Mouse (Mus musculus) embryonic facial prominence, embryonic 14.5 days (tissue): ENCODE measurements around the gene Wnt6. TPM values are rescaled to one million over a fixed set of nuclear protein-coding genes. Genes with fewer than 3 reads are reported as not detected.

Experiments used
- ATAC-seq: fragments of 200-750 bp; cut with Nextera tagmentation; 2 replicates; pipeline ENCODE4 v1.8.0; 2017; ENCODE audit warnings: low read depth, moderate number of reproducible peaks, moderate TSS enrichment
- DNase-seq: peaks from one replicate; pipeline ENCODE4 v3.0.0-alpha.2; 2015; ENCODE audit warnings: low spot score
- H3K27ac ChIP-seq: fragments of 300-500 bp; sonication (generic); replicated peaks from 2 replicates; pipeline ENCODE4 v1.5.1; 2014; ENCODE audit warnings: low read depth, mild to moderate bottlenecking, low read length, moderate library complexity
- H3K27me3 ChIP-seq: fragments of 300-500 bp; sonication (generic); replicated peaks from 2 replicates; pipeline ENCODE4 v1.6.1; 2014; ENCODE audit warnings: low read length; ENCODE audit not compliant: control insufficient read depth, insufficient read depth
- H3K36me3 ChIP-seq: fragments of 300-500 bp; sonication (generic); 2 replicates; pipeline ENCODE4 v1.6.1; 2014; ENCODE audit warnings: low read length, mixed read lengths; ENCODE audit not compliant: control insufficient read depth, insufficient read depth
- H3K4me1 ChIP-seq: fragments of 300-500 bp; sonication (generic); 2 replicates; pipeline ENCODE4 v1.6.1; 2014; ENCODE audit warnings: antibody characterized with exemption, low read length; ENCODE audit not compliant: control insufficient read depth, insufficient read depth
- H3K4me2 ChIP-seq: fragments of 300-500 bp; sonication (generic); 2 replicates; pipeline ENCODE4 v1.6.1; 2014; ENCODE audit warnings: low read depth, mild to moderate bottlenecking, low read length, moderate library complexity, mixed read lengths
- H3K4me3 ChIP-seq: fragments of 300-500 bp; sonication (generic); 2 replicates; pipeline ENCODE4 v1.5.1; 2014; ENCODE audit warnings: low read depth, mild to moderate bottlenecking, low read length
- H3K9ac ChIP-seq: fragments of 300-500 bp; sonication (generic); 2 replicates; pipeline ENCODE4 v1.6.1; 2014; ENCODE audit warnings: low read depth, mild to moderate bottlenecking, low read length, moderate library complexity, mixed read lengths
- H3K9me3 ChIP-seq: fragments of 300-500 bp; sonication (generic); 2 replicates; pipeline ENCODE4 v1.6.1; 2016; ENCODE audit warnings: low read length; ENCODE audit not compliant: control insufficient read depth
- WGBS: fragments of 180-500 bp; shearing (Covaris S2); extraction: QIAGEN DNeasy Blood & Tissue Kit; methylation state at CpG from one replicate; pipeline ENCODE4 v1.1.7; 2014; 5-methylcytosine and 5-hydroxymethylcytosine counted together
- polyA plus RNA-seq: library from polyadenylated mRNA; unstranded; fragments of >200 nt; fragmentation: Nextera tagmentation; extraction: Ambion mirVana; gene quantifications from 2 replicates; pipeline ENCODE4 v1.2.1, GENCODE M21; 2014

Gene Wnt6
- polyA plus RNA-seq, 1 experiment from 2014 or later, result 16.1 TPM

DNA sequence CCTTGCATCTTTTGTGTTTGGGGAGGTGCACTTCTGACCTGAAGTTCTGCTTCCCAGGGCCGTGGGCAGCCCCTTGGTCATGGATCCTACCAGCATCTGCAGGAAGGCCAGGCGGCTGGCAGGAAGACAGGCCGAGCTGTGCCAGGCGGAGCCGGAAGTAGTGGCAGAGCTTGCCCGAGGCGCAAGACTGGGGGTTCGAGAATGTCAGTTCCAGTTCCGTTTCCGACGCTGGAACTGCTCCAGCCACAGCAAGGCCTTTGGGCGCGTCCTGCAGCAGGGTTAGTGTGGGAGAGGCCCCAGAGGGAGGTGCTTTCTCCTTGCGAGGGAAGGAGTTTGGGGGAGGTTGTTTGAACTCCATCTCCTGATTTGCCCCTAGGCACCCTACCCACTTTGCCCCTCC is 10.4 kb downstream of the Wnt6 start:
- WGBS, result 13% methylated on average over 14 of the region's 14 CpGs
- H3K27me3 ChIP-seq, result peaks cover 80% of the 10 kb centered on the region
- DNase-seq, result no peak
- no peaks in the 10 kb centered on the region for H3K9me3 ChIP-seq
- no peak for ATAC-seq
- no peak overlapping the region for H3K4me3 ChIP-seq
- no peaks in the 10 kb centered on the region for H3K36me3 ChIP-seq
- no peak overlapping the region for H3K9ac ChIP-seq
- no peak overlapping the region for H3K4me2 ChIP-seq
- H3K4me1 ChIP-seq, result 0 out of 2 replicates have a peak, but pooled peaks cover 7% of the 10 kb centered on the region
- H3K27ac ChIP-seq, result no peak overlapping the region

DNA sequence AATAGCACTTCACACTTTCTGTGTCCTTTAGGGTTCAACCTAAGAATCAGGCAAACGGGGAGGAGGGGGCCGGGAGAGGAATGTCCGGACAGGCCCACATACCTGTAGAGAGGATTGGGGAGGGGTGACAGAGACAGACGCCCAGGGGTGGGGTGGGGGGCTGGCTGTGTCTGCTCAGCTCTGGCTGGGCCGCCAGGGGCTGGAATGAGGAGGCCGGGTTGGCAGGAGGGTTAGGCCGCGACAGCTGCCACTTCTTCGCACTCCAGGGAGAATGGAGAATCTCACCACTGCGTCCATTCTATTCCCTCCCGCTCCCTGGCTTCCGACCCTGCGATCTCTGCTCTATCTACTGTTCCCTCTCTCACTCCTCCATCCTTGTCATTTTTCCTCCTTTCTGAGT is 11.9 kb downstream of the Wnt6 start:
- DNase-seq (no peak), ATAC-seq (0 out of 2 replicates have a peak, but pooled peaks have one; percentile 19)
- Histone ChIP-seq H3K27me3 (peaks cover 87% of the 10 kb centered on the region), H3K9me3 (no peaks in the 10 kb centered on the region), H3K4me2 (peak overlapping the region; percentile 78), H3K27ac (no peak overlapping the region), H3K4me3 (peak overlapping the region; percentile 41), H3K4me1 (0 out of 2 replicates have a peak, but pooled peaks cover 7% of the 10 kb centered on the region), H3K36me3 (no peaks in the 10 kb centered on the region), H3K9ac (no peak overlapping the region)
- WGBS, result 4% methylated on average over 6 of the region's 13 CpGs

DNA sequence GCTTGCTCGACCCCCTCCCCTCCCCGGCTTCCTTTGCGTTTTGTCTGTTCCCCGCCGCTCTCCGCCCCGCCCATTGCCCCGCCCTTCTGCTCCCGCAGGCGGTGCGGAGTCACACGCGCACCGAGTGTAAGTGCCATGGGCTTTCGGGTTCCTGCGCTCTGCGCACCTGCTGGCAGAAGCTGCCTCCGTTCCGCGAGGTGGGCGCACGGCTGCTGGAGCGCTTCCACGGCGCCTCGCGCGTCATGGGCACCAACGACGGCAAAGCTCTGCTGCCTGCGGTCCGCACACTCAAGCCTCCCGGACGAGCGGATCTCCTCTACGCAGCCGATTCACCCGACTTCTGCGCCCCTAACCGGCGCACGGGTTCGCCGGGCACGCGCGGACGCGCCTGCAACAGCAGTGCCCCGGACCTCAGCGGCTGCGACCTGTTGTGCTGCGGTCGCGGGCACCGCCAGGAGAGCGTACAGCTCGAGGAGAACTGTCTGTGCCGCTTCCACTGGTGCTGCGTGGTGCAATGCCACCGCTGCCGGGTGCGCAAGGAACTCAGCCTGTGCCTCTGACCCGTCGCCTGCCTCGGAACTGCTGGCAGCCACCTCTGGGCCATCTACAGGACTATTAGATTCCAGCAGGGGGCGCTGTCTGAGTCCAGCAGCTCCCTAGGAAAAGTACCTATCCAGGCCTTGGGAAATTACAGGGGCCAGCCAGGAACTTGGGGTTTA is 12.5 kb downstream of the Wnt6 start:
- Histone ChIP-seq H3K27ac (no peak overlapping the region), H3K4me1 (peaks cover 14% of the 10 kb centered on the region), H3K9ac (0 out of 2 replicates have a peak overlapping the region, but pooled peaks have one; percentile 5), H3K9me3 (no peaks in the 10 kb centered on the region), H3K4me3 (peak overlapping the region; percentile 41), H3K36me3 (no peaks in the 10 kb centered on the region), H3K4me2 (peak overlapping the region; percentile 78), H3K27me3 (peaks cover 86% of the 10 kb centered on the region)
- DNase-seq (no peak), ATAC-seq (no peak)
- 1% methylated on average over 56 of the region's 67 CpGs for WGBS

DNA sequence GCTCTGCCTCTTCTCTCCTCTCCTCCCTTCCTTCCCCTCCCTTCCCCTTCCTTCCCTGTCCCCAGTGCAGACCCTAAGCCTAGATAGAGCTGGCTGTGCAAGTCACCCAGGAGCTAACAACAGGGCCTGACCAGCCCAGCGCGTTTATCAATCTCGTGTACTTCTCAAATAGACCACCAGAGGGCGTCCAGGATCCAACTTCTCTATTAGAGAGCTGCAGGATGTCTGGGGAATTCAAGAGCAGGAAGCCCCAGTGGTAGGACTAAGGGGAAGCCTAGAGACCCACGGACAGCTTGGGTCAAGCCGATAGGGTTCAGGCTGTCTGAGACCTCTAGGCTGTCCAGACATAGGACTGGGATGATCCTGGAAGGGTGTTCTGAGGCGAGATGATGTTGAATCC is 16.2 kb downstream of the Wnt6 start:
- Histone ChIP-seq H3K27ac (no peak overlapping the region), H3K27me3 (peaks cover 90% of the 10 kb centered on the region), H3K4me2 (no peak overlapping the region), H3K36me3 (no peaks in the 10 kb centered on the region), H3K4me3 (no peak overlapping the region), H3K9ac (no peak overlapping the region), H3K9me3 (no peaks in the 10 kb centered on the region), H3K4me1 (peaks cover 36% of the 10 kb centered on the region)
- 5% methylated on average over 7 of the region's 7 CpGs for WGBS
- DNase-seq, result peak; percentile 80
- peak; percentile 37; the same call in 1 of the 2 replicates for ATAC-seq

DNA sequence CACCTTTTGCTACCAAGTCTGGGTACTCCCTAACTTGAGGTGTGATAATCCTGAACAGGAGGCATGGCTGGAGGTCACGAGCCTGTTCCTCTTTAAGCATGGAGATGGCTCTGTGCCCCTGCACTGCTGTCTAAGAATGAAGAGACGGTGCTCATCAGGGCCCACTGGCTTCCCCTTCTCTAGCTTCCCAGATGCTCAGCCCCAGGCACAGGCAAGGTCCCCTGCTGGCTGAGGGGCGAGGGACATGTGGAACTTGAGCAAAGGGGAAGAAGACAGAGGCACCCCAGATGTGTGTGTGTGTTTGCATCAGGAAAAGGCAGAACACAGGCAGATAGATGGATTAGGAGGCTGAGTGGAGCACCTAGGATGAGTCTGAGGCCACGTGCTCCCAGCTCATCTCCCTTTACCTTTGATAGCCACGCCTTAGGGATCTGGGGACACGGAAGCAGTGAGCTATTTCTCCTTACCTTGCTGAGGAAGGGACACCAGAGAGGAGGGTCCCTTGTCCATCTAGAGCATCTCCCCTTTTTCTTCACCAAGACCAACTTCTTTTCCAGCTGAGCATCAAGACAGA is 17.0 kb downstream of the Wnt6 start:
- DNase-seq (no peak), ATAC-seq (no peak)
- Histone ChIP-seq H3K27me3 (peaks cover 90% of the 10 kb centered on the region), H3K4me2 (no peak overlapping the region), H3K9me3 (no peaks in the 10 kb centered on the region), H3K9ac (no peak overlapping the region), H3K4me3 (no peak overlapping the region), H3K27ac (no peak overlapping the region), H3K4me1 (peaks cover 33% of the 10 kb centered on the region), H3K36me3 (no peaks in the 10 kb centered on the region)
- 9% methylated on average over 6 of the region's 6 CpGs for WGBS

DNA sequence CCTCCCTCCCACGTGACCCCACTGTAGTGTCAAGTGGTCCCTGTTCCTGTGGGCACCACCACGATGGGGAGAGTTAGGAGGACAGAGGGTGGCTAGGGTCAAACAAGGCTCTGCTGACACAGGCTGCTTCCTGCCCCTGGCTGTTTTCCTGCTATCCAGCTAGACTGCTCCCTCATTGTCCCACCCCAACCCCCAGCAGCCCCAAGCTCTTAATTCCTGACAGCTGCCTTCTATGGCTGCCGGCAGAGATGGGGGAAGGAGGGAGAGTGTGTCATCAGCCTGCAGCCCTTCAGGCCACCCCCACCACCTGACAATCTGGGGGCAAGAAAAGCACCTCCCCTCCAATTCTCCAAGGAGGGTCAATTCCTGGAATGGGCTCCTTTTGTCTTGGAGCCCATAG is 18.4 kb downstream of the Wnt6 start:
- Histone ChIP-seq H3K9ac (no peak overlapping the region), H3K36me3 (no peaks in the 10 kb centered on the region), H3K4me1 (peaks cover 42% of the 10 kb centered on the region), H3K27me3 (peaks cover 90% of the 10 kb centered on the region), H3K27ac (no peak overlapping the region), H3K4me2 (no peak overlapping the region), H3K4me3 (no peak overlapping the region), H3K9me3 (no peaks in the 10 kb centered on the region)
- 11% methylated on average over 3 of the region's 3 CpGs for WGBS
- DNase-seq, result no peak
- 0 out of 2 replicates have a peak, but pooled peaks have one; percentile 17 for ATAC-seq

DNA sequence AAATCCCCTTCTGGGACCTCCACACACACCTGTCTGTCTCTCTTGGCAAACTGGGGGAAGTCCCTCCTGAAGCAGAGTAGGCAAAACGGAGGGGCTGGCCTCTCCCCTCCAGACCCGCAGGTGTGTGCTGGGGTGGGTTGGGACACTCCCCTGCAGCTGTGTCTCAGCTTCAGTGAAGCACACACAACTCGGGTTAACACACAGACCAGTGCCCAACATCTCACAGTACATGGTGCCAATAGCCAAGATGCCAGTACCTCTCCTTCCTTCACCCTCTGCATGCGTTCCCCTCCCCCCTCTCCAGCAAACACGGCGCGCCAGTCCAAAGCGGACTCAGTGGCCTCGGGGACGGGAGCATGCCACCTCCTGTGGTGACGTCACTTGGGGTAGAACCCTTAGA is 19.6 kb downstream of the Wnt6 start, which contains the start of gene Wnt10a:
Gene Wnt10a, plus strand, starts transcription at position 268 of the 400 bp plus-strand sequence.
- Histone ChIP-seq H3K4me1 (peaks cover 46% of the 10 kb centered on the region), H3K4me2 (peak within 1 kb of the TSS; percentile 63), H3K4me3 (peak within 1 kb of the TSS; percentile 34), H3K9ac (peak within 1 kb of the TSS; percentile 54), H3K27me3 (peaks cover 92% of the 10 kb centered on the region), H3K9me3 (no peaks in the 10 kb centered on the region), H3K36me3 (no peaks in the 10 kb centered on the region), H3K27ac (no peak within 1 kb of the TSS)
- DNase-seq (no peak), ATAC-seq (no peak)
- 1% methylated on average over 9 of the region's 11 CpGs for WGBS

DNA sequence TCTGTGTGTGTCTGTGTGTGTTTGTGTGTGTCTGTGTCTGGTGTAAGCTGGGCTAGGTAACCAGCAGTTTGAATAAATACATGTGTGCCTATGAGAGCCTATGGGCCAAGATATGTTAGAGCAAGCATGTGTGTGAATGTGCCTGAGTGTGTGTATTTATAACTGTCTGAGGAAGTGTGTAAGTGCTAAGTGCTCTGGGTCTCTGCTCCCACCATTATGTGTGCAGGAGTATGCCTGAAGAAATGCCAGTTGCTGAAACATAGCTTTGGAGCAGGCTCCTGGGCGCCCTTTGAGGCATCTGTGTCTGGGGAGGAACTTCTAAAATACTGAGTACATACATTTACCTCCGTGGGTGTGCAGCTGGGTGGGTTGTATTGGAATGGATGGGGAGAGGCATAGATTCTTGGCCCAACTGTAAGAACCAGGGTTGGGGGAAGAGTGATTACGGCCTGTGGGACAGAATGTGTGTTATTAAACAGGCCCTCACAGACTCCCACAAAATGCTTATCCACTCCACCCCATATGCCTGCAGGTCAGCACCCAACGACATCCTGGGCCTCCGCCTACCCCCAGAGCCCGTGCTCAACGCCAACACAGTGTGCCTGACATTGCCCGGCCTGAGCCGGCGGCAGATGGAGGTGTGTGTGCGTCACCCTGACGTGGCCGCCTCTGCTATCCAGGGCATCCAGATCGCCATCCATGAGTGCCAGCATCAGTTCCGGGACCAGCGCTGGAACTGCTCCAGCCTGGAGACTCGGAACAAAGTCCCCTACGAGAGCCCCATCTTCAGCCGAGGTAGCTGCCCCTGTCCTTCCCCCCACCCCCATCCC is 21.4 kb downstream of the Wnt6 start:
- WGBS, result 21% methylated on average over 16 of the region's 19 CpGs
- Histone ChIP-seq H3K27me3 (peaks cover 83% of the 10 kb centered on the region), H3K36me3 (no peaks in the 10 kb centered on the region), H3K27ac (no peak overlapping the region), H3K4me2 (peak overlapping the region; percentile 63), H3K4me1 (peaks cover 53% of the 10 kb centered on the region), H3K9me3 (no peaks in the 10 kb centered on the region), H3K9ac (no peak overlapping the region), H3K4me3 (no peak overlapping the region)
- no peak for ATAC-seq
- no peak for DNase-seq
